Mouse (Mus musculus) kidney, embryonic 14.5 days (tissue): Measurements from ENCODE around the gene Anks1b. TPM values are rescaled to one million over a fixed set of nuclear protein-coding genes. Genes with fewer than 3 reads are reported as not detected.

Experiments used
- ATAC-seq: fragments of 200-750 bp; cut with Nextera tagmentation; 2 replicates; pipeline ENCODE4 v1.8.0; 2017; ENCODE audit warnings: moderate number of reproducible peaks, mild to moderate bottlenecking, moderate TSS enrichment, moderate library complexity; ENCODE audit not compliant: low FRiP score, low TSS enrichment
- H3K27ac ChIP-seq: fragments of 300-500 bp; sonication (generic); 2 replicates; pipeline ENCODE4 v1.5.1; 2014; ENCODE audit warnings: low read depth, mild to moderate bottlenecking, low read length, moderate library complexity, mixed read lengths
- H3K27me3 ChIP-seq: fragments of 300-500 bp; sonication (generic); 2 replicates; pipeline ENCODE4 v1.6.1; 2014; ENCODE audit warnings: mild to moderate bottlenecking, low read length; ENCODE audit not compliant: control insufficient read depth, insufficient read depth
- H3K36me3 ChIP-seq: fragments of 300-500 bp; sonication (generic); 2 replicates; pipeline ENCODE4 v1.6.1; 2014; ENCODE audit warnings: low read length, mixed read lengths; ENCODE audit not compliant: control insufficient read depth, insufficient read depth
- H3K4me1 ChIP-seq: fragments of 300-500 bp; sonication (generic); 2 replicates; pipeline ENCODE4 v1.6.1; 2014; ENCODE audit warnings: low read length, mixed read lengths; ENCODE audit not compliant: control insufficient read depth, insufficient read depth
- H3K4me2 ChIP-seq: fragments of 300-500 bp; sonication (generic); replicated peaks from 2 replicates; pipeline ENCODE4 v1.6.1; 2014; ENCODE audit warnings: low read depth, mild to moderate bottlenecking, low read length
- H3K4me3 ChIP-seq: fragments of 300-500 bp; sonication (generic); 2 replicates; pipeline ENCODE4 v1.5.1; 2014; ENCODE audit warnings: mild to moderate bottlenecking, low read length
- H3K9ac ChIP-seq: fragments of 300-500 bp; sonication (generic); 2 replicates; pipeline ENCODE4 v1.6.1; 2014; ENCODE audit warnings: low read depth, mild to moderate bottlenecking, low read length, moderate library complexity
- H3K9me3 ChIP-seq: fragments of 300-500 bp; sonication (generic); 2 replicates; pipeline ENCODE4 v1.6.1; 2016; ENCODE audit warnings: low read length; ENCODE audit not compliant: control insufficient read depth
- WGBS: fragments of 180-500 bp; shearing (Covaris S2); extraction: QIAGEN DNeasy Blood & Tissue Kit; methylation state at CpG from one replicate; pipeline ENCODE4 v1.1.7; 2014; 5-methylcytosine and 5-hydroxymethylcytosine counted together
- polyA plus RNA-seq: library from polyadenylated mRNA; unstranded; fragments of >200 nt; fragmentation: Nextera tagmentation; extraction: Ambion mirVana; gene quantifications from 2 replicates; pipeline ENCODE4 v1.2.1, GENCODE M21; 2014

Gene Anks1b
- polyA plus RNA-seq, 1 experiment from 2014 or later: 4.4 TPM

DNA sequence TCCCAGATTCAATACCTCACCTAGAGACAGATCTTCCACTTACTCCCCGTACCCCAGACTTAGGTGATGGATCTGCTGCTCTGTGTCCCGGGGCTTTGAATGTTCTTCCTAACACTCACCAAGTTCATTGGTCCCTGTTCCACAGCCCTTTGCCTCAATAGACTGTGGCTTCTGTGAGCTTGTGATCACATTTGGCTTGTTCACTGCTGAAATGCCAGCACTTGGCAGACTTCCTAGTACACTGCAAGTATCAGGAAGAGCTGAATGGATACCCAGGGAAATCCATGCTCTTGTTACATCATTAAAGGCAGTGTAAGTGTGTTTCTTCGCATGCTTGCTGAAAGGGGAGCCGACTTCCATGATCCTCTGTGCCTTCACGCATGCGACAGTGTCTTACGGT lies 17.0 kb upstream of the Anks1b start:
- no peak for ATAC-seq
- Histone ChIP-seq H3K4me1 (no peaks in the 10 kb centered on the region), H3K9ac (no peak overlapping the region), H3K27ac (no peak overlapping the region), H3K27me3 (no peaks in the 10 kb centered on the region), H3K4me3 (no peak overlapping the region), H3K36me3 (no peaks in the 10 kb centered on the region), H3K4me2 (no peak overlapping the region), H3K9me3 (no peaks in the 10 kb centered on the region)
- WGBS: 90% methylated on average over 7 of the region's 7 CpGs

DNA sequence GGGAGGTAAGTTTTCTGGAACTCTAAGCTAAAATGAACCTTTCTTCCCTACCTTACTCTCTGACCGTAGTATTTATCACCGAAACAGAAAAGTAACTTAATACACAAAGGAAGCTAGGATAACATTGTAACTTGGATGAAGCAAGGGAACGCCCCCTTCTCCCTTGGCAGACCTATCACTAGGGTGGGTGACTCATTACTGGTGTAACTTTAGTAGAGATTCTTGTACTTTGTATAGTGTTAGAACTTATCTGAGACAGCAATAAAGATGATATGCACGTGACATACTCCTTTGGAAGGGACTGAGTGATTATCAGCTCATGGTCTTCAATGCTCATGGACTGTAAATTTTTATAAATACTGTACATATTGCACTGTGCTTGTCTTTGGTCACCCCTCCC lies 5.1 kb upstream of the Anks1b start:
- Histone ChIP-seq H3K36me3 (no peaks in the 10 kb centered on the region), H3K4me1 (no peaks in the 10 kb centered on the region; the same call in 1 of the 2 replicates), H3K27ac (no peak overlapping the region), H3K9me3 (no peaks in the 10 kb centered on the region), H3K9ac (no peak overlapping the region), H3K27me3 (peaks cover 10% of the 10 kb centered on the region), H3K4me2 (no peak overlapping the region), H3K4me3 (no peak overlapping the region)
- WGBS: 60% methylated on average over 4 of the region's 4 CpGs
- ATAC-seq: no peak

GRCm38 (mm10) chr10:89868836-89869235 lies 4.5 kb upstream of the Anks1b start:
- Histone ChIP-seq H3K4me1 (peaks cover 6% of the 10 kb centered on the region; the same call in 1 of the 2 replicates), H3K4me2 (no peak overlapping the region), H3K9me3 (no peaks in the 10 kb centered on the region), H3K36me3 (no peaks in the 10 kb centered on the region), H3K27me3 (peaks cover 16% of the 10 kb centered on the region), H3K4me3 (no peak overlapping the region), H3K9ac (no peak overlapping the region), H3K27ac (no peak overlapping the region)
- 78% methylated on average over 3 of the region's 3 CpGs for WGBS
- no peak for ATAC-seq

GRCm38 (mm10) chr10:89872501-89873145 lies 686 bp upstream of the Anks1b start:
- 1% methylated on average over 29 of the region's 56 CpGs for whole genome bisulfite sequencing
- peak; percentile 91 for ATAC-seq

GRCm38 (mm10) chr10:89874036-89874435 lies 727 bp downstream of the Anks1b start:
- no peak for ATAC-seq
- H3K36me3 ChIP-seq: no peaks in the 10 kb centered on the region

More at GRCm38 (mm10) chr10:89872501-89873145, 686 bp upstream of the Anks1b start:
- peak overlapping the region; percentile 98 for H3K4me2 ChIP-seq
- H3K27ac ChIP-seq: no peak overlapping the region
- no peaks in the 10 kb centered on the region for H3K9me3 ChIP-seq
- peak overlapping the region; percentile 48; the same call in 1 of the 2 replicates for H3K9ac ChIP-seq
- peaks cover 6% of the 10 kb centered on the region; the same call in 1 of the 2 replicates for H3K4me1 ChIP-seq
- H3K36me3 ChIP-seq: no peaks in the 10 kb centered on the region
- H3K4me3 ChIP-seq: peak overlapping the region; percentile 58
- peaks cover 23% of the 10 kb centered on the region for H3K27me3 ChIP-seq

DNA sequence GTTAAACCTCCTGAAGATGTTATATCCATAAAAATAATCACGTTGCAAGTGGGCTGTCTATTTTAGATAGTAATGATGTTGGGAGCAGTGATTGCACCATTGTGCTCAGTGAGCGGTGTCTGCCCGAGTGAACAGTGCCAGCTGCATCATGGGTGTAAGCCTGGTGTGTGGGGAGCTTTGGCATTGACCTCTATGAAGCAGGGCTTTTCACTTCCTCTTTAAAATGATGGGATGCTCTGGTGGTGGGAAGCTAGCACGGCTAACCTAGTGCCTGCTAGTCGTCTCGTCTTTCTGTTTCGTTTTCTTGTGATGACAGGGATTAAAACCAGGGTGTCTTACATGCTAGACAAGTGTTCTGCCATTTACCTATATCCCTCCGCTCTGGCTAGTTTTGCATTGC lies 10.3 kb downstream of the Anks1b start:
- H3K27ac ChIP-seq: no peak overlapping the region
- H3K4me1 ChIP-seq: no peaks in the 10 kb centered on the region
- no peak overlapping the region for H3K4me3 ChIP-seq
- 84% methylated on average over 8 of the region's 8 CpGs for WGBS
- H3K9ac ChIP-seq: no peak overlapping the region
- no peaks in the 10 kb centered on the region for H3K27me3 ChIP-seq
- no peaks in the 10 kb centered on the region for H3K9me3 ChIP-seq
- H3K36me3 ChIP-seq: no peaks in the 10 kb centered on the region
- no peak overlapping the region for H3K4me2 ChIP-seq
- no peak for ATAC-seq

More at GRCm38 (mm10) chr10:89874036-89874435, 727 bp downstream of the Anks1b start:
- Histone ChIP-seq H3K27ac (no peak overlapping the region), H3K27me3 (peaks cover 23% of the 10 kb centered on the region), H3K4me2 (peak overlapping the region; percentile 98), H3K9ac (0 out of 2 replicates have a peak overlapping the region, but pooled peaks have one; percentile 48), H3K4me1 (peaks cover 6% of the 10 kb centered on the region; the same call in 1 of the 2 replicates), H3K9me3 (no peaks in the 10 kb centered on the region), H3K4me3 (peak overlapping the region; percentile 58)
- whole genome bisulfite sequencing: 9% methylated on average over 8 of the region's 8 CpGs

GRCm38 (mm10) chr10:89902720-89903337 lies 29.5 kb downstream of the Anks1b start:
- Histone ChIP-seq H3K27me3 (no peaks in the 10 kb centered on the region), H3K4me1 (no peaks in the 10 kb centered on the region), H3K36me3 (no peaks in the 10 kb centered on the region), H3K4me3 (no peak overlapping the region), H3K9me3 (no peaks in the 10 kb centered on the region), H3K27ac (no peak overlapping the region), H3K9ac (no peak overlapping the region), H3K4me2 (no peak overlapping the region)
- ATAC-seq: no peak
- 55% methylated on average over 7 of the region's 7 CpGs for WGBS

GRCm38 (mm10) chr10:89911889-89912288 lies 38.6 kb downstream of the Anks1b start:
- H3K4me1 ChIP-seq: no peaks in the 10 kb centered on the region
- no peak overlapping the region for H3K27ac ChIP-seq
- WGBS: 86% methylated on average over 4 of the region's 4 CpGs
- no peaks in the 10 kb centered on the region for H3K9me3 ChIP-seq
- H3K4me2 ChIP-seq: no peak overlapping the region
- no peak overlapping the region for H3K4me3 ChIP-seq
- no peak for ATAC-seq
- H3K36me3 ChIP-seq: no peaks in the 10 kb centered on the region
- H3K27me3 ChIP-seq: no peaks in the 10 kb centered on the region
- no peak overlapping the region for H3K9ac ChIP-seq

DNA sequence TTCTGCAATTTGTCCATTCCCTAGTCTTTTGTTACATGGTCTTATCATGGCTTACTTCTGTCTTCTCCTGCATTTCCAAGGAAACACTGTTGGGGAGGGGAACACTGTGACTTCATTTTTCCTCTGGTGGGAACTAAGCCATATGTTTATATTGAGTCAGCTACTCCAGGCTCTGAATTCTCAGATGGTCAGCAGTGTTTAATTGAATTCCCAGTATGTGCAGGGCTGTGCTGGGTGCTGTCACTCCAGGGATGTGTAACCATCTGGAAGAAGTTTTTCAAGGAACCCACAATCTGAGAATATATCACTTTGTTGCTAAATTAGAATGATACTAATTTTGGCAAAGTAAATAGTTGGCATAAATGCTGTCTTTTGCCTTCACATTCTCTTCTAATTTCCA lies 39.9 kb downstream of the Anks1b start:
- H3K36me3 ChIP-seq: no peaks in the 10 kb centered on the region
- no peaks in the 10 kb centered on the region for H3K4me1 ChIP-seq
- no peaks in the 10 kb centered on the region for H3K9me3 ChIP-seq
- no peak overlapping the region for H3K9ac ChIP-seq
- H3K27me3 ChIP-seq: no peaks in the 10 kb centered on the region
- no peak overlapping the region for H3K27ac ChIP-seq
- no peak overlapping the region for H3K4me2 ChIP-seq
- H3K4me3 ChIP-seq: no peak overlapping the region
- ATAC-seq: no peak
